Mouse (Mus musculus) brain, embryonic 14.5 days (tissue): ENCODE results near the gene Ern2. TPM values are rescaled to one million over a fixed set of nuclear protein-coding genes. Genes with fewer than 3 reads are reported as not detected.

Source experiments
- DNase-seq: peaks from one replicate; pipeline ENCODE4 v3.0.0-alpha.2; 2011; ENCODE audit warnings: low read depth
- CTCF ChIP-seq: fragments of 200-500 bp; IDR thresholded peaks from 2 replicates; pipeline ENCODE4 v1.5.1; 2012; ENCODE audit warnings: inconsistent platforms, mild to moderate bottlenecking, moderate library complexity, borderline replicate concordance; ENCODE audit not compliant: insufficient read depth, insufficient read length; ENCODE audit errors: extremely low read depth
- POLR2A ChIP-seq: fragments of 200-500 bp; IDR thresholded peaks from 2 replicates; pipeline ENCODE4 v1.6.1; 2012; ENCODE audit warnings: mild to moderate bottlenecking, inconsistent platforms, borderline replicate concordance; ENCODE audit not compliant: poor library complexity, insufficient read depth, insufficient read length, severe bottlenecking; ENCODE audit errors: extremely low read depth
- polyA plus RNA-seq: library from polyadenylated mRNA; depleted of rRNA; stranded (reverse); fragments of >200 nt; gene quantifications from 2 replicates; pipeline ENCODE4 v1.2.3, GENCODE M21; 2012

Ern2 gene
- polyA plus RNA-seq, 1 experiment, result 1.9 TPM

DNA sequence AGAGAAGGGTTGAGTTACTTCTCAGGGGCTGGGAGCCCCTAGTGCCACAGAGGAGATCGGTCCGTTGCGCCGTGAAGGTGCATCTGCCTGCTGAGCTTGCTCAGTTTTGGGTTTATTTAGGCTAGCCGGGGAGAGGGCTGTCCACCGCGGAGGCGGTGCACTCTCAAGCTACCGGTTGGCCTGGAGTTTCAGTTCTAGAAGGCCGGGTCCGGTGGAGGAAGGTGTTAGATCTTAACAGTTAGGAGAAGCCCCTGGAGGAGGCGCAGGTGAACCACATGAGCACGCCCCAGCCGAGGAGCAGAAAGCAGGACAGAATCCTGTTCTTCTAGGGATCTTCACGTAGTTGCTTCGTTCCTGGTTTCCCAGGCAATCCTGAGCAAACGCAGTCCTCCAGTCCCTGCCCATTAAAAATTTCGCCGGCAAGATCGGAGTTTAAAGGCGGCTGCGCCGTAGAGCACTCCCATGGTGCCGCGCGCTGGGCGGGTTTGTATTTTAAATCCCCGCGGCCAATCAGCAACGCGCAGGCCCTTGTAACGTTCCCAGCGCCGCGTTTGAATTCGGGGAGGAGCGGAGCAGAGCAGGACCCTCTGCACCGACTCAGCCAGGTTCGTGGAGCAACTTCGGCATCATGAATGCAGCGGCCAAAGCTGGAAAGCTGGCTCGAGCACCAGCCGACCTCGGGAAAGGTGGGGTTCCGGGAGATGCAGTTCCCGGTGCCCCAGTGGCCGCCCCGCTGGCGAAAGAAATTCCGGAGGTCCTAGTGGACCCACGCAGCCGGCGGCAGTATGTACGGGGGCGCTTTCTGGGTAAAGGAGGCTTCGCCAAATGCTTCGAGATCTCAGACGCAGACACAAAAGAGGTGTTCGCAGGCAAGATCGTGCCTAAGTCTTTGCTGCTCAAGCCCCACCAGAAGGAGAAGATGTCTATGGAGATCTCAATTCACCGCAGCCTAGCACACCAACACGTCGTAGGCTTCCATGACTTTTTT, 26.8 kb downstream of the Ern2 start, which contains the start of gene Plk1:
Gene Plk1 (plus strand): TSS at position 525 of the 988 bp plus-strand sequence.
- no peak for TF ChIP-seq POLR2A
- no peak for TF ChIP-seq CTCF
- peak; percentile 97 for DNase-seq

DNA sequence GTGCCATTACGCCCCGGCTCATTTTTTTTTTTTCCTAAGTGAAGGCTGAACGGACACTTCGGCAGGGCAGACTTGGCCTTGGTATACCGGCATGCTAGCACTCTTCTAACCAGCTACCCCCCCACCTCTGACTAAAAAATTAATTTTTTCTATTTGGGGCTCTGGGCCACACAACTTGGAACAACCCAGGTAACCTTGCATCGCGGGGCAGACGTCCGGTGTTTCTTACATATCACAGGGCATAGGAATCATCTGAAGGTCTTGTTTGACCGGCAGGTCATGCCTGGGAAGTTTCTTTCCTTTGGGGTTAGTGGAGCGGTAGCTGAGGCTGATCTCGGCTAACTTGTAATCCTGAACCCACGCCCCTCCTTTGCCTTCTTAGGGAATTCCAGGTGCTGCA, 27.5 kb downstream of the Ern2 start:
- TF ChIP-seq CTCF (no peak), POLR2A (no peak)
- no peak for DNase-seq

DNA sequence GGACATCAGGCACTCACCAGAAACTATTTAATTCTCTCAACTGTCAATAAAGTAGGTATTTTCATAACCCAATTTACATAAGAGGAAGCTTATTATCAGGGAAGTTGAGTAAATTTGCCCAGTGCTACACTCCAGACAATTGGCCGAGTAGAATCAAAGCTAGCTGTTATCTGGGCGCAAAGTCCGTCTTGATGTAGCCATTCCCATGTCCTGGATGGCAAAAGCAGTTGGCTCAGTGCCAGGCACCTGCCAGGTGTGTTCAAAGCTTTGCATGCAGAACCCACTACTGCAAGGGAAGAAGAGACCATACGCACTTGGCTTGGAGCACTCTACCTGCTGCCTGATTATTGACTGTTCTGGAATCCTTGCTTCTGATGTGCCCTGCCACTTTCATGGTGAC, 33.5 kb downstream of the Ern2 start:
- no peak for TF ChIP-seq CTCF
- no peak for TF ChIP-seq POLR2A
- no peak for DNase-seq

DNA sequence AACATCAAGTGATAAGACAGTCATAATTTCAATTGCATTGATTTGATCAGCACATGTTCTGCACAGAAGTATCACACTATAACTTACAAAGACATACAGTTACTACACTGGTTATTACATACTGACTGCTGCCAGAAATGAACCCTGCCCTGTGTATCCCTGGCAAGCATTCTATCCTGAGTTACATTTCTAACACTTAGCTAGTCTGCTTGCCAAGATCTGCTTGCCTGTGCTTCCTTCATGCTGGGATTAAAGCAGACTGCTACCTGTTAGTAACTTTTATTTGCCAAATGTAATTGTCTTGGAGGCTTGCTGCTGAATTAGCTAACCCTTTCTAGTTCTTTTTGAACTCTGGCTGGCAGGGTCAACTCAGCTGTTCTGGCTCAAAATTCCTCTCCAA, 45.0 kb downstream of the Ern2 start:
- DNase-seq, result no peak
- TF ChIP-seq CTCF (no peak), POLR2A (no peak)

DNA sequence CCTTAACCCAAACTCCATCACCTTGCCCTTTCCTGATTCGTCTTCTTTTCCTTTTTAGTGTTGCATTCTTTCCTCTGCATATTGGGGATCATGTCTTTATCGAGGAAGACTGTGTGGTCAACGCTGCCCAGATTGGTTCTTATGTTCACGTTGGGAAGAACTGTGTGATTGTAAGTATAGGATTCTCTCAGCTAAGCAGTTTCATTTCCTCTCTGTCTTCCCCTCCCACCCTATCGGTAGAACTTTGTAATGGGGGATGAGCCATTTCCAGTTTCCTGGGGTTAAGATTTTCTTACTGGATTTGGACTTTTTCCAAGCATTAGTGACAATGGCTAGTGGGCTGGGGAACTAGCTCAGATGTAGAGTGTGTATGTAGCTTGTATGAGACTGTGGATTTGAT, 47.8 kb downstream of the Ern2 start:
- no peak for TF ChIP-seq POLR2A
- TF ChIP-seq CTCF, result no peak

DNA sequence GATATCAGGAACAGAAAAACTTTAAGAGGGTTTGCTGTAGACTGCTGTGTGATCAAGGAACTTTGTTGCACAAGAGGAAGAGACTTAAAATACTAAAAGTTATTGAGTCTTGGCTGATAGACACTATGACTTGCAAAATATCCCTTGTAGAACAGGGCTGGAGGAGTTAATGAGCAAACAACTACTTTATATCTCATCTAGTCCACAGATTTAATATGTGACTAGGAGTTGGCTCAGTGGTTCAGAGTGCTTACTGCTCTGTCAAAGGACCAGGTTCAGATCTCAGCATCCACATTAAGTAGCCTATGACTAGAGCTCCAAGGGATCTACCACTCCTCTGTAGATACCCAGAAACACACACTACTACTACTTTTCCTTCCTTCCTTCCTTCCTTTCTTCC, 48.9 kb downstream of the Ern2 start:
- TF ChIP-seq CTCF, result no peak
- no peak for TF ChIP-seq POLR2A
- no peak for DNase-seq

More for the DNA sequence above, 47.8 kb downstream of the Ern2 start:
- no peak for DNase-seq

DNA sequence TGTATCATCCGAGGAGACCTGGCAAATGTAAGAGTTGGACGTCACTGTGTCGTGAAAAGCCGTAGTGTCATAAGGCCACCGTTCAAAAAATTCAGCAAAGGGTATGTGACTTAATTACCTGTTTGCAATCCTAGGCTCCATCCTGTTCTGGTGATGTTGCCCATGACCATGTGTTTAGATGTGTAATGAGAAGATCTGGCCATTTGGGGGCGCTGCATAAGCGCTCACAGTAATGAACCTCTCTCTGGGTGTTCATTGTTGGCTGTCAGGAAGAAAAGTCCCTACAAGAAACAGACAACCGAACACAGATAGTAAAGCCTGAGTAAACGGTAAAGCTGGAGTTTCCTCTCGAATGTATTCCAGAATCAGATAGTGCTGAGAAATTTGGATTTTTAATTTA, 50.9 kb downstream of the Ern2 start:
- no peak for TF ChIP-seq POLR2A
- peak; percentile 40; the same call in 1 of the 2 replicates for TF ChIP-seq CTCF
- DNase-seq, result peak; percentile 1

DNA sequence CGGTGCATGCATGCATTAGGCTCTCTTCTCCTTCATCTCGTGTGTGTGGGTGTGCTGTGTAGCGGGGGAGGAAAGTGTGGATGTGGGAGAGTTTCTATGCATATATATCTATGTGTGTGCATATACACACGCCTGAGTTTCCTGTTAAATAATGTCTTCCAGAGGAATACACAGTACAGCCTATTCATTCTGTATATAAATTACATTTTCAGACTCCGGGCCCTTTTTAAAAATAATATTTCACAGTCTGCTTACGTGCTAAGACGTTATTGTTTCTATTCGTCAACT, 52.7 kb downstream of the Ern2 start:
- no peak for DNase-seq

DNA sequence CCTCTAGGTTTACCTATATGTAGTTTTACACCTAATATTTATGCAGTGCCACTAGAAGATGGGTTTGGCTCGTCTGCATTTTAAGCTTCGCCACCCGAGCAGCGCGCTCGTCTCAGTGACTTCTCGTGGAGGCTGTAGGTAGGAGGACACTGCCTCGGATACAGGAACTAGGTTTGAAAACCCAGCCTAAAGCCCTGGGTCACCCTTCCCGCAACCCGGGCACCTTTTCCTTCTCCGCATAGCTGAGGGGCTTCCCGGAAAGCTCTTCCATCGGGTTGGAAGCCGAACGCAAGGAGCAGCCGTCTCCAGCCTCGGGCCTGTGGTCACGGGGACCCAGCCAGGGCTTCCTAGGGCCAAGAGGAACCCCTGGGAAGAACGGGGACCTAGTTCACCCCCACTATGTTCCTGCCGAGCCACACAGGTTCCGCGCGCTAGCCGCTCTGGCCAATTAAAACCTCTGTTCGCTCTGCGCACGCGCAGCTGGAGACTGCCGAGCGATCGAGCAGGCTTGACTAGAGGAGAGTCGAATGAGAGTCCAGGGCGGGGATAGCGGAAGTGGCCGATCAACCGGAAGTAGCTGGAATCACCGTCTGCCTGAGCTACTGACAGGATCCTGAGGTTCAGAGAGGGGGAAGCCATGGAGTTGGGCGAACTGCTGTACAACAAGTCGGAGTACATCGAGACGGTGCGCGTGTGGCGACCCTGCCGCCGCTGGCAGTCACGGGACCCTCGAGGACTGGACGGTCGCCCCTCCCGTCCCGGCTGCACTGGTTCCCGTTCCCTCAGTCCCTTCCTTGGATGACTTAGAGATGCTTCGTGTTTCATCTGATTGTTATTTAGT, 53.3 kb downstream of the Ern2 start, which contains the start of the genes Palb2 and Dctn5:
Gene Palb2 (minus strand): TSS at position 489 of the 841 bp plus-strand sequence.
Gene Dctn5 (plus strand): TSS at position 545 of the 841 bp plus-strand sequence.
- peak; percentile 99 for DNase-seq
- no peak for TF ChIP-seq POLR2A
- no peak for TF ChIP-seq CTCF

More for the DNA sequence above, 52.7 kb downstream of the Ern2 start:
- TF ChIP-seq CTCF (no peak), POLR2A (no peak)

DNA sequence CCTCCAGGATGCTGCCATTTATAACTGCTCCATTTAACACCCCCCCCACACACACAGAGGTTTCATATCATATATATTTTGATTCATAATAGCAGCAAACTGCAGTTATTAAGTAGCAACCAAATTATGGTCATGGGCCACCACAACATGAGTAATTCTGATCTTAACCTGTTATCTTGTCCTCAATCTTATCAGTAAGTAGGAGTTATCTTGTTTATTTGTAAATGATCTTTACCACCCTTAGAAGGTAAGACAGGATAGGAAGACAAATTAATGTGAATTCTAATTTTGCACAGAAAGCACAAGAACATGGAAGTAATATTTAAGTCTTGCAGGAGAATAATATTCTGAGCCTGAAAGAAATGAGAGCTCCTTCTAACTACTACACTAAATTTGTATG, 54.2 kb downstream of the Ern2 start:
- no peak for DNase-seq
- no peak for TF ChIP-seq CTCF
- no peak for TF ChIP-seq POLR2A

DNA sequence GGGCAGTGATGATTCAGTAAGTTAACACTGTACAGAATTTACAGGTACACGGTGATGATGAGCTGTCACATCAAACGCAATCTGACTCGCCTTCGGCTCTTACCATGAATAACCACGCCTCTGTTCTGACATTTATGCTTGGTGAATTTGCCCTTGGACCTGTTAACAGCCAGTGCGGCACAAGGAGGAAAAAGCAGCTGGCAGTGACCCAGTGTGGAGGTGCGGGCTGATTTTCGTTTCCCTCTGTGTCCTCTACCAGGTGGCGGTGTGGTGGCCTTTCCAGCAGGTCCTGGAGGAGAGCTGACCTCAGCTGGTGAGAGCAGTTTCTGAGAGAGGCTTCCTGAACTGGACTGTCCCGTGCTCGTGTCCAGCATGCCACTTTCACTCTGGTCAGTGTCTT, 59.1 kb downstream of the Ern2 start:
- TF ChIP-seq CTCF (no peak), POLR2A (no peak)
- no peak for DNase-seq
